Mouse (Mus musculus): ENCODE data around the gene Btbd11.

DNA sequence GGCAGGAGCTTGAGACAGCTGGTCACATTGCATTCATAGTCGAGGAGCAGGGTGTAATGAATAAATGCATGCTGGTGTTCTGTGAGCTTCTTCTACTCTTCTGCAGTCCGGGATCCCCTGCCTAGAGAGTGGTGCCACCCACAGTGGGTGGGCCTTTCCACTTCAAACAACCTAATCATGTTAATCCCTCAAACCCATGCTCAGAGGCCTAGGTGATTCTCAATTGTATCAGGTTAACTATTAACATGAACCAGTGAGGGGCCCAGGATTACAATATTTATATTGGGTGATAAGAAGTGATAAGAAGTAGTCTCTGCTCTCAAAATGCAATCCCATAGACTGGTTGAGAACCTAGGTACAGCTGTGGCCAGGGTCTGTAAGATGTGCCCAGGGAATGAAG is 39.1 kb downstream of the Btbd11 start:
- TF ChIP-seq CTCF (IDR thresholded peaks at IDR 0.05; ENCODE audit: insufficient read depth, low read length) (no peak), POLR2A (IDR thresholded peaks at IDR 0.05; ENCODE audit: borderline replicate concordance, extremely low read depth, low read depth, low read length) (no peak)
